Mouse (Mus musculus) liver, embryonic 14.5 days (tissue): ENCODE results near the gene Erfe. TPM values are rescaled to one million over a fixed set of nuclear protein-coding genes. Genes with fewer than 3 reads are reported as not detected.

Experiments used
- ATAC-seq: fragments of 200-750 bp; cut with Nextera tagmentation; 2 replicates; pipeline ENCODE4 v1.8.0; 2017; ENCODE audit warnings: moderate number of reproducible peaks, mild to moderate bottlenecking, moderate library complexity; ENCODE audit not compliant: insufficient read depth
- DNase-seq, 3 experiments: peaks; one replicate each; pipeline ENCODE4 v3.0.0-alpha.2; 2012 to 2013; ENCODE audit warnings: low read depth in 3 of 3, low spot score in 3 of 3
- H3K27ac ChIP-seq: fragments of 300-500 bp; sonication (generic); 2 replicates; pipeline ENCODE4 v1.5.1; 2014; ENCODE audit warnings: moderate library complexity, mild to moderate bottlenecking, control low read depth, inconsistent platforms
- H3K27me3 ChIP-seq: fragments of 300-500 bp; sonication (generic); 2 replicates; pipeline ENCODE4 v1.6.1; 2014; ENCODE audit warnings: mild to moderate bottlenecking, low read length, moderate library complexity; ENCODE audit not compliant: control insufficient read depth, insufficient read depth
- H3K36me3 ChIP-seq: fragments of 300-500 bp; sonication (generic); replicated peaks from 2 replicates; pipeline ENCODE4 v1.6.1; 2014; ENCODE audit warnings: low read depth; ENCODE audit not compliant: control insufficient read depth, insufficient read depth
- H3K4me1 ChIP-seq, 2 experiments: fragments of 200-500 bp in 1 of 2; fragments of 300-500 bp in 1 of 2; sonication (generic) in 1 of 2; replicated peaks; 2 replicates each; pipeline ENCODE4 v1.6.1; 2012 to 2014; ENCODE audit warnings: antibody characterized with exemption in 1 of 2, inconsistent platforms in 1 of 2, low read length in 1 of 2; ENCODE audit not compliant: control insufficient read depth in 2 of 2, insufficient read depth in 2 of 2
- H3K4me2 ChIP-seq: fragments of 300-500 bp; sonication (generic); 2 replicates; pipeline ENCODE4 v1.6.1; 2014; ENCODE audit warnings: low read depth, mild to moderate bottlenecking, control low read depth, moderate library complexity
- H3K4me3 ChIP-seq, 2 experiments: fragments of 200-500 bp in 1 of 2; fragments of 300-500 bp in 1 of 2; sonication (generic) in 1 of 2; 2 replicates each; pipeline ENCODE4 v1.5.1; 2012 to 2014; ENCODE audit warnings: low read depth in 2 of 2, low read length in 2 of 2, mild to moderate bottlenecking in 2 of 2, control low read depth in 1 of 2, inconsistent platforms in 1 of 2, moderate library complexity in 1 of 2; ENCODE audit not compliant: insufficient read depth in 1 of 2
- H3K9ac ChIP-seq: fragments of 300-500 bp; sonication (generic); replicated peaks from 2 replicates; pipeline ENCODE4 v1.6.1; 2014; ENCODE audit warnings: mild to moderate bottlenecking, control low read depth, moderate library complexity
- H3K9me3 ChIP-seq: fragments of 300-500 bp; sonication (generic); 2 replicates; pipeline ENCODE4 v1.6.1; 2016; ENCODE audit warnings: low read length, mixed read lengths; ENCODE audit not compliant: control insufficient read depth
- CTCF ChIP-seq: IDR thresholded peaks from 2 replicates; pipeline ENCODE4 v1.5.1; 2016; ENCODE audit warnings: antibody characterized with exemption, low read depth, control low read depth
- EP300 ChIP-seq: IDR thresholded peaks from 2 replicates; pipeline ENCODE4 v1.6.1; 2016; ENCODE audit warnings: antibody characterized with exemption, low read depth
- WGBS: fragments of 180-500 bp; shearing (Covaris S2); extraction: QIAGEN DNeasy Blood & Tissue Kit; methylation state at CpG from one replicate; pipeline ENCODE4 v1.1.7; 2014; ENCODE audit not compliant: insufficient replicate concordance; 5-methylcytosine and 5-hydroxymethylcytosine counted together
- polyA plus RNA-seq, 2 experiments: library from polyadenylated mRNA; depleted of rRNA in 1 of 2; stranded (reverse) in 1 of 2; unstranded in 1 of 2; fragments of >200 nt; fragmentation: Nextera tagmentation in 1 of 2; extraction: Ambion mirVana in 1 of 2; gene quantifications; 2 replicates each; pipeline versions ENCODE4 v1.2.1 to v1.2.3; 2012 to 2014

Erfe gene
- polyA plus RNA-seq, 2 experiments, result 2.4 to 2.7 TPM

DNA sequence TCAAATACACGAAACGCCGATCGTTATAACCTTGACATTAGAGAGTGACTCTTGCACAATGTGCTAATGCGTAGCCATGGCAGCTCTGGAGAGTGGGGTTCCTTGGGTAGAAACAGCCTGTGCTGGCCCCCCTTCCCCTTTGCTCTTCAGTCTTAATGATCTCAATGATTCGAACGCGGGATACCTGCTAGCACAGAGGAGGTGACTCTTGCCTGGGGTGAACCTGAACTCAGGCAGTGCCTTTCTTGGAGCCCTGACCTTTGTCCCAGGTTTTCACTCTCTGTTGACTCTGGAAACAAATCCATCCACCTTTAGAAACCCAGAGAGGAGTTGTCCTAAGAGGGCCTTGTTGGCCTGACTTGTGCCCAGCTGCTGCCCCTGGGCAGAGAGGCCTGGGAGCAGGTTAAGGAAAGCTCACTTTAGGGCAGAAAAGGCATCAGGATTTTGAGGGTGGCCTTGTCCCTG lies 54.4 kb downstream of the Erfe start:
- H3K4me2 ChIP-seq, result no peak overlapping the region
- H3K36me3 ChIP-seq, result no peaks in the 10 kb centered on the region
- peak; percentile 23; the same call in 1 of the 2 replicates for ATAC-seq
- no peak overlapping the region for H3K4me3 ChIP-seq
- no peaks in the 10 kb centered on the region for H3K9me3 ChIP-seq
- H3K4me1 ChIP-seq, result peaks cover 0 to 6% of the 10 kb centered on the region in 2 experiments; a peak in 1 of 4 replicates
- no peaks in the 10 kb centered on the region for H3K27me3 ChIP-seq
- H3K27ac ChIP-seq, result no peak overlapping the region
- no peak overlapping the region for H3K9ac ChIP-seq
- no peak for DNase-seq
- no peak for TF ChIP-seq CTCF
- no peak for TF ChIP-seq EP300
- 77% methylated on average over 8 of the region's 8 CpGs for WGBS

Other genes starting within 250 kb of the Erfe start
- gene Rbm44, start 221.3 kb upstream of the Erfe start, polyA plus RNA-seq (2012; rRNA removed), result 0.31 and 0.95 TPM in 2 replicates
- gene Rbm44, start 221.3 kb upstream of the Erfe start, polyA plus RNA-seq (2014; fragmentation: Nextera tagmentation; extraction: Ambion mirVana), result 0.94 and 1.4 TPM in 2 replicates
- gene Ramp1, start 186.6 kb upstream of the Erfe start, polyA plus RNA-seq (2012; rRNA removed), result 2.4 and 2.5 TPM in 2 replicates
- 4.9 and 5.2 TPM in 2 replicates for gene Ramp1, start 186.6 kb upstream of the Erfe start, polyA plus RNA-seq (2014; fragmentation: Nextera tagmentation; extraction: Ambion mirVana)
- 31.0 and 41.1 TPM in 2 replicates for gene Ube2f, start 116.1 kb upstream of the Erfe start, polyA plus RNA-seq (2012; rRNA removed)
- gene Ube2f, start 116.1 kb upstream of the Erfe start, polyA plus RNA-seq (2014; fragmentation: Nextera tagmentation; extraction: Ambion mirVana), result 58.3 and 61.1 TPM in 2 replicates
- 20.7 and 21.0 TPM in 2 replicates for gene Scly, start 68.1 kb upstream of the Erfe start, polyA plus RNA-seq (2012; rRNA removed)
- 21.0 and 22.6 TPM in 2 replicates for gene Scly, start 68.1 kb upstream of the Erfe start, polyA plus RNA-seq (2014; fragmentation: Nextera tagmentation; extraction: Ambion mirVana)
- gene Espnl, start 44.4 kb upstream of the Erfe start, polyA plus RNA-seq (2012; rRNA removed), result 0.01 and 0.03 TPM in 2 replicates
- 0.01 TPM in 1 of 2 replicates, not detected in the other for gene Espnl, start 44.4 kb upstream of the Erfe start, polyA plus RNA-seq (2014; fragmentation: Nextera tagmentation; extraction: Ambion mirVana)
- gene Klhl30, start 15.4 kb upstream of the Erfe start, polyA plus RNA-seq (2012; rRNA removed), result 0.01 and 0.02 TPM in 2 replicates
- not detected in 2 replicates for gene Klhl30, start 15.4 kb upstream of the Erfe start, polyA plus RNA-seq (2014; fragmentation: Nextera tagmentation; extraction: Ambion mirVana)
- 30.9 and 46.0 TPM in 2 replicates for gene Ilkap, start 32.4 kb downstream of the Erfe start, polyA plus RNA-seq (2012; rRNA removed)
- gene Ilkap, start 32.4 kb downstream of the Erfe start, polyA plus RNA-seq (2014; fragmentation: Nextera tagmentation; extraction: Ambion mirVana), result 62.1 and 65.8 TPM in 2 replicates
- gene Hes6, start 47.6 kb downstream of the Erfe start, polyA plus RNA-seq (2012; rRNA removed), result 11.2 and 12.9 TPM in 2 replicates
- gene Hes6, start 47.6 kb downstream of the Erfe start, polyA plus RNA-seq (2014; fragmentation: Nextera tagmentation; extraction: Ambion mirVana), result 14.5 and 15.1 TPM in 2 replicates
- 3.3 and 3.7 TPM in 2 replicates for gene Per2, start 92.9 kb downstream of the Erfe start, polyA plus RNA-seq (2012; rRNA removed)
- gene Per2, start 92.9 kb downstream of the Erfe start, polyA plus RNA-seq (2014; fragmentation: Nextera tagmentation; extraction: Ambion mirVana), result 1.6 and 2.2 TPM in 2 replicates
- 2.4 and 4.1 TPM in 2 replicates for gene Traf3ip1, start 128.2 kb downstream of the Erfe start, polyA plus RNA-seq (2012; rRNA removed)
- 1.3 TPM in 2 replicates for gene Traf3ip1, start 128.2 kb downstream of the Erfe start, polyA plus RNA-seq (2014; fragmentation: Nextera tagmentation; extraction: Ambion mirVana)
- 9.4 and 10.4 TPM in 2 replicates for gene Asb1, start 174.1 kb downstream of the Erfe start, polyA plus RNA-seq (2012; rRNA removed)
- gene Asb1, start 174.1 kb downstream of the Erfe start, polyA plus RNA-seq (2014; fragmentation: Nextera tagmentation; extraction: Ambion mirVana), result 12.6 and 15.8 TPM in 2 replicates